Mouse (Mus musculus) forebrain, postnatal 0 days (tissue): Measurements from ENCODE around the gene Rps6kb2. TPM values are rescaled to one million over a fixed set of nuclear protein-coding genes. Genes with fewer than 3 reads are reported as not detected.

Source experiments
- ATAC-seq: fragments of 200-750 bp; cut with Nextera tagmentation; 2 replicates; pipeline ENCODE4 v1.8.0; 2017; ENCODE audit warnings: mild to moderate bottlenecking, moderate library complexity
- DNase-seq: peaks from one replicate; pipeline ENCODE4 v3.0.0-alpha.2; 2015
- H3K27ac ChIP-seq: fragments of 300-500 bp; sonication (generic); 2 replicates; pipeline ENCODE4 v1.5.1; 2014; ENCODE audit warnings: low read depth, mild to moderate bottlenecking, antibody characterized with exemption, low read length, moderate library complexity, mixed read lengths
- H3K27me3 ChIP-seq: fragments of 300-500 bp; sonication (generic); 2 replicates; pipeline ENCODE4 v1.6.1; 2014; ENCODE audit warnings: mild to moderate bottlenecking, low read length, mixed read lengths; ENCODE audit not compliant: insufficient read depth
- H3K36me3 ChIP-seq: fragments of 300-500 bp; sonication (generic); 2 replicates; pipeline ENCODE4 v1.6.1; 2014; ENCODE audit warnings: mild to moderate bottlenecking, moderate library complexity; ENCODE audit not compliant: insufficient read depth
- H3K4me1 ChIP-seq: fragments of 300-500 bp; sonication (generic); 2 replicates; pipeline ENCODE4 v1.6.1; 2014; ENCODE audit warnings: antibody characterized with exemption; ENCODE audit not compliant: insufficient read depth
- H3K4me2 ChIP-seq: fragments of 300-500 bp; sonication (generic); 2 replicates; pipeline ENCODE4 v1.6.1; 2014; ENCODE audit warnings: low read depth, mild to moderate bottlenecking, moderate library complexity
- H3K4me3 ChIP-seq: fragments of 300-500 bp; sonication (generic); 2 replicates; pipeline ENCODE4 v1.5.1; 2014; ENCODE audit warnings: low read depth, low read length, mixed read lengths
- H3K9ac ChIP-seq: fragments of 300-500 bp; sonication (generic); 2 replicates; pipeline ENCODE4 v1.6.1; 2014; ENCODE audit warnings: mild to moderate bottlenecking
- H3K9me3 ChIP-seq: fragments of 300-500 bp; sonication (generic); 2 replicates; pipeline ENCODE4 v1.6.1; 2016; ENCODE audit warnings: low read length
- CTCF ChIP-seq: sonication (generic); IDR thresholded peaks from 2 replicates; pipeline ENCODE4 v1.5.1; 2016; ENCODE audit warnings: antibody characterized with exemption, control low read depth, low read depth
- WGBS: fragments of 180-500 bp; shearing (Covaris S2); extraction: QIAGEN DNeasy Blood & Tissue Kit; methylation state at CpG from one replicate; pipeline ENCODE4 v1.1.7; 2014; 5-methylcytosine and 5-hydroxymethylcytosine counted together
- polyA plus RNA-seq: library from polyadenylated mRNA; unstranded; fragments of >200 nt; fragmentation: Nextera tagmentation; extraction: Ambion mirVana; gene quantifications from 2 replicates; pipeline ENCODE4 v1.2.1, GENCODE M21; 2015
- total RNA-seq: library from RNA; depleted of rRNA; stranded (reverse); fragments of >200 nt; gene quantifications from 2 replicates; pipeline ENCODE4 v1.2.3, GENCODE M21; 2014

Rps6kb2 gene
- total and polyA plus RNA-seq, 2 experiments from 2014 or later = 33.5 to 55.5 TPM

GRCm38 (mm10) chr19:4153232-4153654, 9.9 kb downstream of the Rps6kb2 start, which contains the start of gene Ptprcap:
Gene Ptprcap (plus strand): TSS chr19:4153604.
- H3K36me3 ChIP-seq = peaks cover 42% of the 10 kb centered on the region
- no peaks in the 10 kb centered on the region for H3K27me3 ChIP-seq
- no peak within 1 kb of the TSS for H3K9ac ChIP-seq
- ATAC-seq (no peak), DNase-seq (no peak)
- H3K4me3 ChIP-seq = no peak within 1 kb of the TSS
- 0 out of 2 replicates have a peak, but pooled peaks cover 8% of the 10 kb centered on the region for H3K4me1 ChIP-seq
- no peaks in the 10 kb centered on the region for H3K9me3 ChIP-seq
- no peak within 1 kb of the TSS for H3K4me2 ChIP-seq
- H3K27ac ChIP-seq = no peak within 1 kb of the TSS
- WGBS = 76% methylated on average over 11 of the region's 11 CpGs
- no peak for TF ChIP-seq CTCF

GRCm38 (mm10) chr19:4152445-4153231, 10.5 kb downstream of the Rps6kb2 start:
- H3K4me1 ChIP-seq = peaks cover 8% of the 10 kb centered on the region; the same call in 1 of the 2 replicates
- no peaks in the 10 kb centered on the region for H3K9me3 ChIP-seq
- no peak overlapping the region for H3K27ac ChIP-seq
- no peak for ATAC-seq
- no peak overlapping the region for H3K9ac ChIP-seq
- H3K4me2 ChIP-seq = no peak overlapping the region
- H3K36me3 ChIP-seq = peaks cover 36% of the 10 kb centered on the region
- no peaks in the 10 kb centered on the region for H3K27me3 ChIP-seq
- no peak overlapping the region for H3K4me3 ChIP-seq
- WGBS = 93% methylated on average over 8 of the region's 8 CpGs
- DNase-seq = no peak
- TF ChIP-seq CTCF = no peak

GRCm38 (mm10) chr19:4151898-4152297, 11.3 kb downstream of the Rps6kb2 start:
- Histone ChIP-seq H3K27ac (no peak overlapping the region), H3K4me3 (no peak overlapping the region), H3K4me1 (peaks cover 8% of the 10 kb centered on the region; the same call in 1 of the 2 replicates), H3K4me2 (no peak overlapping the region), H3K27me3 (no peaks in the 10 kb centered on the region), H3K36me3 (peaks cover 30% of the 10 kb centered on the region), H3K9ac (no peak overlapping the region), H3K9me3 (no peaks in the 10 kb centered on the region)
- DNase-seq = no peak
- 87% methylated on average over 5 of the region's 5 CpGs for WGBS
- no peak for ATAC-seq
- no peak for TF ChIP-seq CTCF

GRCm38 (mm10) chr19:4151488-4151860, 11.7 kb downstream of the Rps6kb2 start:
- Histone ChIP-seq H3K4me2 (no peak overlapping the region), H3K9ac (no peak overlapping the region), H3K27ac (no peak overlapping the region), H3K4me1 (peaks cover 8% of the 10 kb centered on the region; the same call in 1 of the 2 replicates), H3K4me3 (no peak overlapping the region), H3K36me3 (peaks cover 26% of the 10 kb centered on the region), H3K9me3 (no peaks in the 10 kb centered on the region), H3K27me3 (no peaks in the 10 kb centered on the region)
- DNase-seq (no peak), ATAC-seq (no peak)
- 78% methylated on average over 5 of the region's 5 CpGs for WGBS
- TF ChIP-seq CTCF = no peak

GRCm38 (mm10) chr19:4150567-4151487, 12.3 kb downstream of the Rps6kb2 start:
- ATAC-seq = no peak
- 91% methylated on average over 22 of the region's 22 CpGs for WGBS
- peaks cover 8% of the 10 kb centered on the region; the same call in 1 of the 2 replicates for H3K4me1 ChIP-seq

GRCm38 (mm10) chr19:4149764-4150461, 13.2 kb downstream of the Rps6kb2 start:
- no peak overlapping the region for H3K4me2 ChIP-seq

More at GRCm38 (mm10) chr19:4150567-4151487, 12.3 kb downstream of the Rps6kb2 start:
- Histone ChIP-seq H3K9me3 (no peaks in the 10 kb centered on the region), H3K9ac (no peak overlapping the region), H3K4me2 (no peak overlapping the region), H3K27ac (no peak overlapping the region), H3K36me3 (peaks cover 19% of the 10 kb centered on the region), H3K27me3 (no peaks in the 10 kb centered on the region), H3K4me3 (no peak overlapping the region)
- no peak for DNase-seq
- TF ChIP-seq CTCF = no peak

More at GRCm38 (mm10) chr19:4149764-4150461, 13.2 kb downstream of the Rps6kb2 start:
- no peaks in the 10 kb centered on the region for H3K9me3 ChIP-seq
- no peak for TF ChIP-seq CTCF
- 95% methylated on average over 17 of the region's 17 CpGs for WGBS
- no peak for ATAC-seq
- no peak for DNase-seq
- no peak overlapping the region for H3K27ac ChIP-seq
- H3K9ac ChIP-seq = no peak overlapping the region
- H3K36me3 ChIP-seq = peaks cover 16% of the 10 kb centered on the region; the same call in 1 of the 2 replicates
- no peak overlapping the region for H3K4me3 ChIP-seq
- peaks cover 8% of the 10 kb centered on the region; the same call in 1 of the 2 replicates for H3K4me1 ChIP-seq
- no peaks in the 10 kb centered on the region for H3K27me3 ChIP-seq
